Mouse (Mus musculus) gastrocnemius, postnatal 36 days (tissue): ENCODE data around the gene Gm281. TPM values are rescaled to one million over a fixed set of nuclear protein-coding genes. Genes with fewer than 3 reads are reported as not detected.
"Not testable (repeated sequence)": the region's sequence is repeated elsewhere in the genome, so short reads cannot be mapped to it uniquely, and the experiment has no call there.

ENCODE experiments used
- DNase-seq, 2 experiments: peaks; one replicate each; pipeline ENCODE4 v3.0.0; 2022
- intact Hi-C: fragments of 180-260 bp; cut with DNase I; formaldehyde crosslinking; loops from one replicate; pipeline ENCODE4 v1.15.1; 2025
- long read RNA-seq, 2 experiments: library from polyadenylated mRNA; stranded (forward); transcript quantifications; one replicate each; pipeline ENCODE4 v2.0.0; 2021
- total RNA-seq, 2 experiments: library from RNA; stranded (reverse); gene quantifications; 2 replicates each; pipeline ENCODE4 v1.2.3; 2021

Gene Gm281
- total RNA-seq = not detected
- long read RNA-seq, experiment 1 = 0 reads
- long read RNA-seq, experiment 2 = 0 reads

DNA sequence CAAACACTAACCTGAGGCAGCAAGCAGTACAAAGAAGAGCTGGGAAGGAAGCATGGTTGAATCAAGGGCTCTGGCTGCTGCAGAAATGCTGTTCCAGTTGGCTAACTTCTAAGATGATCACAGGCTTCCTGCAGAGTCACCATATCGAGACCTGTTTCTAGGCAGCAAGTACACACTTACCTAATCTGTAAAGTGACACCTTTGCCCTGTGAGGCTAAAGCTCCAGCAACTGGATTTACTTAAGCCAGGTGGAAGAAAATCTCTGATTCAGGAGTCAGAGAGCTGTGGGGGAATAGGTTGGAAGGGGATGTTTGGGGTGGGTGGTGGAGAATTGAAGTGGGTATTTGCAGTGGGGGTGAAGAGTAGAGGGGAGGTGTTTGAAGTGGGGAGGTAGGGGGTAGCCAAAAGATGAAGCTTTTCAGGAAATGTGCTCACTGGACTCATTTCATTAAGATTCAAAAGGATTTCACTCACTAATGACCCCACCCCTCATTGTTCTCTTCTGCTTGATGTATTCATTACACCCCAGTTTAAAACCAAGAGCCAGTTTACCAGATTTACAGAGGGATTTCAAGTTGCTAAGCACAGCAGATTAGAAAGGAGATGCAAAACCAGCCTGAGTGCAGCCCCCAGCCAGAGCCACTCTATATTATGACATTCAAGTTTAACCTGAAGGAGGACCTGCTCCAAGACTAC, at the start of gene Gm281:
TSS of gene Gm281 (minus strand) at position 92 of the 696 bp plus-strand sequence.
- DNase-seq = no peak
- intact Hi-C loops = loop anchor here (5.0 kb wide), 1 partner anchor 557 kb away; no protein-coding TSS in a partner anchor

DNA sequence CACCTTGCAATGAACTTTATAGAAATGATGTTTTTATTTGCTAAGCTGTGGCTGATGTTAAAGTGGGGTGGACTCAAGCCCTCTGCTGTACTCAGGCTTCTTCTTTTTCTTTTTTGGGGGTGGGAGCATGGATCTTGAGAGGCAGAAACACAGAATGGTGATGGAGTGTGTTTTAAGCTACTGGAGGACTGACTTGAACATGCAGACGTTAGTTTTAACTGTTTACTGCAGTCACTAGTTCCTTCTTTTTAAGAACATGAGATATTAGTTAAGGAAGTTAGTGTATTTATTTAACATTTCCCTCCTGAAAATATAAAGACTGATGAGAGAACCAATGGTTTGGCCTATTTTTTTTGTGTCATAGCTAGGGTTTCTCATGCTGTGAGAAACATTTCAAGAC, 49.2 kb upstream of the Gm281 start:
- no peak for DNase-seq

DNA sequence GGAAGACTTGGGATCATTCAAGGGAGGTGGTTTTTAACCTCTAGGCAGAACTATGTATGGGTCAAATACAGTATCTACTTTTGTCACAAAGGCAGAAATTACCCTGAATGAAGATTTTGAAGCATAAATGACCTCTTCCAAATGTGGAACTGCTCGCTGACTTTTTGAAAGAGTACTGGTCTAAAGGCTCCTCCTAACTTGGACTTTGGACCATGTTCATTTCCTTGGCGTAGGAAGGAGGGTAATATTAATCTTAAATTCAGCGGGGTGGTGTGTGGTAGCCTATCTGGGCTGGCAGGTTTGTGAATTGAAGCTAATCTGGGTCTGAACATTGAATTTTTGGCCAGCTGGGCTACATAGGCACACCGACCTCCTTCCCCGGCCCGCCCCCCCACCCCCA, 48.2 kb upstream of the Gm281 start:
- intact Hi-C loops = loop anchor here (5.0 kb wide), 2 partner anchors 50 to 135 kb away; no protein-coding TSS in a partner anchor

More for the DNA sequence above, 49.2 kb upstream of the Gm281 start:
- intact Hi-C loops = loop anchor here (5.0 kb wide), 2 partner anchors 49 to 134 kb away; no protein-coding TSS in a partner anchor

DNA sequence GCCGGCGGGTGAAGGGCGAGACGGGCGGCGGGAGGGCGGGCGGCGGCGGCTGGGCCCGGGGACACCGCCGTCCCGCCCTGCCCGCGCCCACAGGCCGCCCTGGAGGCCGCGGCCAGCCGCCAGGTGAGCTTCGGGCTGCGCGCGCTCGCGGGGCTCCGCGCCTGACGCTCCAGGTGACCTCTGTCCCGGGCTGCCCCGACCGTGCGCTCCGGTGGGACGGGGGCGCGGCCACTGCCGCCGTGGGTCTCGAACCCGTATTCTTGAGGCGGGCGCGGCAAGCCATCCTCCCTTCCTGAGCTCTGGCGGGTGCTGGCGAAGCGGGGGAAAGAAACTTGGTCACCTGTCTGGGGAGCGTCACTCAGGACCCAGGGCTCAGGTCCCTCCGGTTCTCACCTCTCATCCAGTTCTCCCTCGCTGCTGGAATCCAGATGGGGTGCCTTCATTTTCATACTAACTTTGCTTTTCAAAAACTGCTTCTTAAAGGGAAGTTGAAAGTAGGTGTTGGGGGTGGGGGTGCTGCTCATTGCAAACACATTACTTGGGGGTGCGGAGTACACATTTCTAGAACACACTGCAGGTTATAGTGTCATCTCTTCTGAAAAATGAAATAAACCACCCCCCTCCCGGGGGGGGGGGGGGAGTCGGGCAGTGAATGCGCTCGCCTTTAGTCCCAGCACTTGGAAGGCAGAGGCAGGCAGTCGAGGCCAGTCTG, 47.3 kb upstream of the Gm281 start, which contains the start of the genes Atxn7 and Thoc7:
TSS of gene Atxn7 (plus strand) at position 40 of the 712 bp plus-strand sequence.
TSS of gene Thoc7 (minus strand) at position 452 of the 712 bp plus-strand sequence.
- intact Hi-C loops = loop anchor here (5.0 kb wide), 2 partner anchors 51 to 136 kb away; no protein-coding TSS in a partner anchor
- peak; percentile 14 to 38 for DNase-seq

More for the DNA sequence above, 48.2 kb upstream of the Gm281 start:
- DNase-seq = no peak

DNA sequence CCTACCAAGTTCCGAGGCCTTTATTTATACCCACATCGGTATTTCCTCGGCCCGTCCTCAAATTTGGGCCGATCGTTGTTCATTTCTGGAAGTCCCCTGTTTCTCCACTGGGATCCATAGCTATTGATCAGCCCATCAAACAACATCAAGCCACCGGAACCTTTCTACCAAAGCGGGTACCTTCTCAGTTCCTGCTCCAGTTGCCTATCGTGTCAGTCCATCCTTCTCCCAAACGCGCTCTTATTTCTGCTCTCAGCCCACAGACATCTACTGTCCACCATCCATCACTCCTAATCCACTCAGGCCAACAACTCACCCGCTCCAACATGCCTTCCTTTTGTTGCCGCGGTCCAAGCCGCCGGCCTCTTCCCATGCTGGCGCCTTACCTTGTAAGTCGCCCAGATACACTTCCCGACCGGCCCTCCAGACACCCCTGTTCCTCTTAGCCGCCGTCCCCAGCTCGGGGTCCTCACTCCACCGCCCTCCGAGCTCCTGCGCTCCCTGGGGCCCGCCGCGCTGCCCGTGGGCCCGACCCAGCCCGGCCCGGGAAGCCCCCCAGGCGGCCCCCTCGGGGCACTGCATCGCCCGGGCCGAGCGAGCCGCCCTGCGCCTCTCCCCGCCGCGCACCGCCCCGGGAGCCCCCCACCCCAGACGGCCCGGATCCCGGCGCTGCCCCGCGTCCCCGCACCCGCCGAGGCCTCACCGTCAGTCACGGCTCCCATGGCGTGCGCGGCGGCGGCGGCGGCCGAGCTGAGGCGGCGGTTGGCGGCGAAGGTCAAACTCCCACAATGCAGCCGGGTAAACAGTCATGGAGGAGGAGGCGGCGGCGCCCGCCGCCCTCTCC, 46.4 kb upstream of the Gm281 start:
- DNase-seq = peak; percentile 54 to 60
- intact Hi-C loops = loop anchor here (5.0 kb wide), 2 partner anchors 52 to 137 kb away; no protein-coding TSS in a partner anchor

DNA sequence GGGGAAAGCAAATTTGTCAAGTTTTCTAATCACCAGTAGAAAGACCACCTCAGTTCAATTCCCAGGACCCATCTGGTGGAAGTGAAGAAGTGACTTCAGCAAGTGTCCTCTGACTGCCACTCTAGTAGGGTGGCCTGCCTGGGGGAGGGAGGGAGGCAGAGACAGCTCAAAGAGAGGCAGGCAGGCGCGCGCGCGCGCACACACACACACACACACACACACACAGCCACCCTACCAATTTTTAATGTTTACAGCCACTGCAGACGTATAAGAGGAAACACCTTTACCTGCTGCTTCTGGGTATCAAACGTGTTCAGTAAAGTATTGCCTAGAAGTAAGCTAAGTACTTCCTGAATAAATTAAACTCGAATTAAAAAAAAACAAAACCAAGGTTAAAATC, 45.8 kb upstream of the Gm281 start:
- intact Hi-C loops = loop anchor here (5.0 kb wide), 2 partner anchors 52 to 137 kb away; no protein-coding TSS in a partner anchor
- DNase-seq = no peak

DNA sequence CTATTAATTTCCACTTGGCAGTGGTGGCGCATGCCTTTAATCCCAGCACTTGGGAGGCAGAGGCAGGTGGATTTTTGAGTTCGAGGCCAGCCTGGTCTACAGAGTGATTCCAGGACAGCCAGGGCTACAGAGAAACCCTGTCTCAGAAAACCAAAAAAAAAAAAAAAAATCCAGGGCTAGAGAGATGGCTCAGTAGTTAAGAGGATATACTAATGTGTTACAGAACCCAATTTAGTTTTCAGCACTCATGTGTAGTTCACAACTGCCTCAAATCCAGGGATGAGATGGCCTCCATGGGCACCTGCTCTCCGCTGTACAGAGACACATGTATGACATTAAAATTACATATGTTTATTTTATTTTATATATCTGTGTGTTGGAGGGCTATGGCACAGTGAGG, 37.9 kb upstream of the Gm281 start:
- intact Hi-C loops, DNase-seq: not testable (repeated sequence)

DNA sequence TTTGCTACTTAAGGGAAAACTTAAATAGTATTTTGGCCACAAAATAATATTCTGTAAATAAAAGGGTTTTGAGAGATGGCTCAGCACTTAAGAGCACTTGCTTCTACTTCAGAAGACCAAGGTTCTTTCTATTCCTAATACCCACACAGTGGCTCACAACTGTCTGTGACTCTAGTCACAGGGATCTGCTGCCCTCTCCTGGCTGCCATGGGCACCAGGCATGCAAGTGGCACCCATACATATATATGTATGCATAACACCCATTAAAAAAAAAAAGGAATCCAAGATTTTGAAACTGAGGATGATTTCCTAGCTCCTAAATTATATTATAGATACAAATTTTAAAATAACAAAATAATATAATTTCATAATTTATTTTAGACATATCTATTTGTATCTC, 36.1 kb upstream of the Gm281 start:
- no peak for DNase-seq
- intact Hi-C loops = no loop called here

DNA sequence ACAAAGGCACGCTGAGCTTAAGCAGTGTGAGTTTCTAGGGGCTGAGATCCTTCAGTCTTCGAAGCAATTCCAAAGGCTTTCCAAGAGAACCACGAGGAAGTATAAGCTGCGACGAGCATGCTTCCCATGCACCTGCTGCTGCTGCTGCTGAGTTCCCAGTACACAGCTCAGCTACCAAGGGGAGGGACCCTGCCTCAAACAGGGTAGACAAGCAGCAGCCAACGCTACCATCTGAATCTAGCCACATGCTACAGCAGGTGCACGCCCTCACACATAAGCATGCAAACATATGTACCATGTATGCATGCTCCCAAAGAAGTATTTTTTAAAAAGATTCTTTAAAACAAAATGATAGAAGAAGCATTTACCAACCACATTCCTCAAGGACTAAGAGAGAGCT, 34.1 kb upstream of the Gm281 start:
- intact Hi-C loops = no loop called here

DNA sequence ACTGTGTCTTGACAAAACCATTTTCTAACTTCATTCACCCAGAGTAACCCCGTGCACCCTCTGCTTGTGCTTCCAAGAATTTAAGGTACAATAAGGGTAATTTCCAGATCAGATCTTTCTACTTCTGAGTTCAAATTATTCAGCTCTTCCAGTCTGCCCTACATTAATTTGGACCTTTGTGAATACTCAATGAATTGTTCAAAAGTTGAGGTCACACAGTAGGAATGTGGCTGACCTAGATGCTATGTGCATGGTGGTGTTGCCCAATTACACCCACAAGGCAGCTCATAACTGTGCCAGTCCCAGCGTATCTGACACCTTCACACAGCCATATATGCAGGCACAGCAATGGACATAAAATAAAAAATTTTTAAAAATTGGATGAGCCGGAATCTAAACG, 30.4 kb upstream of the Gm281 start:
- intact Hi-C loops = no loop called here
- DNase-seq = no peak

More for the DNA sequence above, 34.1 kb upstream of the Gm281 start:
- no peak for DNase-seq

DNA sequence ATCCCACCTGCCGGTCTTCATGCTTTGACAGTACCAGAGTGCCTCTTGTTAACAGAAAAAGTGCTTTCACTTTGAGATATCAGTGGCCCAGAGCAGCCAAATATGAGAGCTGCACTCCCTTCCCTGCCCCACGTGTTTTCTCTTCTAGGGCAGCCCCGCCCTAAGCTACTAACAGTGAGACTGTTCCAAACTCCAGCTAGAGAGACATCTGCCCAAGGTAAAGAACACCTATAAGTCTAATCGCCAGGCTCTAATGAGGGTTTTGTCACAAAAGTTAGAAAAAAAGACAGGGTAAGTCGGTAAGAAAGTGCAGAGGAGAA, 19.7 kb upstream of the Gm281 start:
- DNase-seq = no peak
- intact Hi-C loops = no loop called here

DNA sequence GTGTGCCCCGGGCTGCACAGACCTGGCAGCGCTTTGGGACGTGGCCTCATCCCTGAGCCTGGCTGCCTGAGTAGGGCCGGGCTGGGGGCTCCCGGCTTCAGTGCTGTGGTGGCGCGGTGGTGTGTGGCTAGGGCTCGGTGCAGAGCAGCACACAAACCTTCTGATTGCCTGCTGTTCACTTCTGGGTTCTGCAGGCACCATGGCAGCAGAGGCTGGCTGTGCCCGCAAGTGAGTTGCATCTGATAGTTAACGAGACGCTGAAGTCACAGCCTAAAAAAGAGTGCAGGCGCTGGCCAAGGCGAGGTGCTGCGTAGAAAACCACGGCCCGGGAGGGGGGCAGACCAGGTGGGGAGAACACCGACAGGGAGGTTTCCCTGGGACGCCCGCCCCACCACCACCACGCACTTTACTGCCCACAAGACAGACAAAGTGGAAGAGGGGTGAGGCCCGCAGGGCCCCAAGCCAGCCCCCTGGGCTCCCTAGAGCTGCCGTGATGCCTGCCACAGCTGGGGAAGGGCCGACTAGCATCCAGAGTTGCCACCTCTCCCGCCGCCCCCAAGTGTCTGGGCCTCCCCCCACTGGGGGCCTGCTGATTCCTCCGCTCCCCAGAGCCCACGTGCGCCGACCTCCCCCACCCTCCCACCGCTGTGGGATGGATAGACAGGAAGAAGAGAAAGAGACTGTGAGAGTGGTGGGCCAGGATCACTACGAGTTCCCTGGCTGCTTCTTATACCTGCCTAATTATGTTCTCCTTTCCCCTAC, 19.2 kb upstream of the Gm281 start:
- intact Hi-C loops = no loop called here
- DNase-seq = no peak

DNA sequence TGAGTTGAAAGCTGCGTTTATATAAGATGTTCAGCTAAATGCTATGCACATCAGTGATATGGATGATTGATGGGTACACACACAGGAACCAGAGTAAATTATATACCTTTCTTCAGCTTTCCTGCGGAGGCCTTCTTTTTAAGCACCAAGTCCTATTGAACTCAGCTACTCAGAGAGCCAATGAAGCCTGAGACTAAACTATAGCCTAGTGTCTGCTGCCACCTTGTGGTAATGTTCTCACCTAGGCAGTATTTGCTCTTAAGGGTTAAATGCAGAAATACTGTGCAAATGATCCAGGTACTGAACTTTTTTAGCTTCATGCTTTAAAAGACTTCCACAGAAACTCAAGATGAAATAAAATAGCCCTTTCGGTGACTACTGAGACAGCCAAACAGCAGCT, 3.4 kb upstream of the Gm281 start:
- intact Hi-C loops = loop anchor here (5.0 kb wide), 1 partner anchor 560 kb away; no protein-coding TSS in a partner anchor
- DNase-seq = no peak

DNA sequence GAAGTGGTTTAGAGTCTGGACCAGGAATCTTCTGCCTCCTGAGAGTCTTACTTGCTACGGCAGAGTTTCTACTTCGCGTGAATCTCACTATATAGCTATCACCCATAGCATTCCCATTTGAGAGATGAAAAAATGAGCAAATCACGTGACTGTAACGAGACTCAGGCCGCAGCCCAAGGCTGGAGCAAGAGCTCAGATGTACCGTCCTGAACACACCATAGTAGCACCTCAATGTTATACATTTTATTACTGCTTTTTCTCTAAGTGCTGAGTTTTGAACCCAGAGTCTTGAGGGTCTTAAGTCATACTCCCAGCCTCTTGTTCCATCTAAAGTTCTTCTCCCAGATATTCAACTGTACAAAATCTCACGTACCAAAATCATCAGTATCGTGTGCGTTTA, 2.9 kb upstream of the Gm281 start:
- DNase-seq = no peak
- intact Hi-C loops = loop anchor here (5.0 kb wide), 1 partner anchor 560 kb away; no protein-coding TSS in a partner anchor

DNA sequence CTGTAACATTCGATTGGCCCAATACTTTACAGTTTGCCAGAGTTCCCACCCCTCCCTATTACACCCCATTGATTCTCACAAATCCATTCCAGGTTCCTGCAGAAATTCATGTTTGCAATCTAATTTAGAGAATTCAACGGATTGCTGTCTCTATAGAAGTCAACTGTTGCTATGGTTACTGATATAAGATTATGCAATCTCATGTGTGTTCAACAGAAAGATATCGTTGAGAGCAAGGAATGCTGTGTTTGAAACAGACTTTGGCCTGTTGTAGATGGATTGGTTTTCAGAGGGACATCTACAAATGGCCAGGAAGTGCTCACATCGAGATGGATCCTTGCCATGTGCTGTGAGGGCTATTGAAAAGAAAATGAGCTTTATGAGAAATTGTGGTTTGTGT, 929 bp upstream of the Gm281 start:
- DNase-seq = no peak
- intact Hi-C loops = loop anchor here (5.0 kb wide), 1 partner anchor 558 kb away; no protein-coding TSS in a partner anchor

DNA sequence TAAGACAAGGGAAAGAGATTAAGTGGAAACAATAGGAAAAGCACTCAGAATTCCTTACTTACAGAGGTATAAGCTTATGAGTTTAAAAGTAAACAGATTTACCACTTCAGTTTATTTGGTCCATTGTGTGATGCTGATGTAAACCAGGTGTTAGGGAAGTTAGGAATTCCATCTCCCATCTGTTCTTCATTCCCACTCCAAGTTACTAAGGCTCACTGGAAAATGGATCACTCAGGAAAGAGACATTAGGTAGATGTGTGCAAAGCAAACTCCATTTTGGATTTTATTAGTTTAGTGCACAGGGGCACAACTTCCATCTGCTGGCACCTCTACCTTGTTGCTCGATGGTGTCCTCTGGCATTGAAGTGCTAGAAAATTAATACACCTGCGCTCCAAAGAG, 4.1 kb downstream of the Gm281 start:
- intact Hi-C loops = no loop called here
- no peak for DNase-seq

DNA sequence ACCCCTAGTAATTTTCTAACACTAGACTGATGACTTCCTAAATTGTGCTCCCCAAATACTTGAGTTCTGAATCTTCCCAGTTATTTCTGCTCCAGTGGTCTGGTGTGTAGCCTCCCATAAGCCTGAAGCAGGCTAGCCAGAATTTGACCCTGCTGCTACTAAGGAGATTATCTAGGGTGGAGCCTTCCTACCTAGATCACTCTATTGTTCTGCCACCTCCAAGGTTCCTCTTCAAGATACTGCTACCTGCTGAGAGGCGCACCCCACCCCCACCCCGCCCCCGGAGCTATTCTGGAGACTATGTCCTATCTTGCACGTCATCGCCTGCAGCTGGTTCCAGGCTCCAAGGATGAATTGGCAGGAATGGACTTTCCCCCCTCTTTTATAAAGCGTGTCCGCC, 7.1 kb downstream of the Gm281 start:
- intact Hi-C loops = no loop called here
- DNase-seq = no peak

DNA sequence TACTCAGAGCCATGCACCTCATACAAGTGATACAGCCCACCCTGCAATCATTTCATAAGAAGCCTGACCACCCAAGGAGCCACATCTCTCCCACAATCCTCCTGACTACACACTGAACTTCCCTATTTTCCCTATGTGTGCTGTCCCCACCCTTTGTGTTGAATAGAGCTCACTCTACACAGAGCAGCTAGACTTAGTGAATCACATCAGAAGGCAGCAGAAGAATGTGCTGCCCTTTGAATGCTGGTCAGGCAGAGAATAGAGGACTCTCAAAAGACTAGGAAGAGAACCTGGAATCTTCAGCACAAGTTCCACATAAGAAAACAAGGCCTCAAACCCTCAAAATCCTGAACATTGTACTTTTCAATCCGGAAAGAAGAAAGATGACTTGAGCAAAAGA, 7.8 kb downstream of the Gm281 start:
- intact Hi-C loops = no loop called here
- DNase-seq = no peak

DNA sequence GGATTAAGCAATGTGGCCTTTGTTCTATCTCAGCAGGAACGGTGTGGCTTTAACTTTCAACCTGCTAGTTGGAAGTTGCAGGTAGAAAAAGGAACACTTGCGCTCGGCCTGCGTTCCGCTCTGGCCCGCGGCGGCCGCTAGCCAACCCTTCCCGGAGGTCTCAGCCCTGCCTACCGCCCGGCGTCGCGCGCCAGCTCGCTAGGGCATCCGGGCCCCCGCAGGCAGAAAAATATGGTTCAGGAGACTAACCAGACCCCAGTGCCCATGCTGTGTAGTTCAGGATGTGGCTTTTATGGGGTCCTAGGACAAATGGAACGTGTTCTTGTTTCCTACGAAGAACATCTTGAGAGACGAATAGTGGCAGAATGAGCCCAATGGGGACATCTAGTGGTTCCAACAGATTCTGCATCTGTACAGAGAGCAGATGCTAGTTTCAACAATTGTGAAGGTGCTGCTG, 12.6 kb downstream of the Gm281 start:
- intact Hi-C loops = no loop called here
- peak in 1 of 2 experiments; percentile 26 for DNase-seq

DNA sequence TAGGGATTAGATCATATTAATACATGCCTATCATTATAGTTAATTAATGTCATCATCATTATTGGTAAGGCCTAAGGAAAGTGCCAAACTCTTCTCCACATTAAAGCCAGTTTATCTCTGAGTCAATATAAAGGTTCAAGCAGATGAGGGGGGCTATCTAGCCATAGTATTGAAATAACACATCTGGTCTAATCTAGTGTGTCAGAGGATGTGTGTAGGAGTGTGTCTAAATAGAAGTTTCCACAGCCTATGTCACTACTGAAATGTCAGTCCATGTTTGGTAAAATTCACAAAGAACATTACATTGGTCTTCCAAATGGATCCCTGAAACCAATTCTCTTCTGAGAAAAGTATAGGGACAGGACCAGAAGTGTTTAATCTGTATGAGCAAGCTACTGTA, 19.1 kb downstream of the Gm281 start:
- intact Hi-C loops = no loop called here
- no peak for DNase-seq
